Mouse (Mus musculus): ENCODE results near the gene Aebp2.

The Aebp2 gene

DNA sequence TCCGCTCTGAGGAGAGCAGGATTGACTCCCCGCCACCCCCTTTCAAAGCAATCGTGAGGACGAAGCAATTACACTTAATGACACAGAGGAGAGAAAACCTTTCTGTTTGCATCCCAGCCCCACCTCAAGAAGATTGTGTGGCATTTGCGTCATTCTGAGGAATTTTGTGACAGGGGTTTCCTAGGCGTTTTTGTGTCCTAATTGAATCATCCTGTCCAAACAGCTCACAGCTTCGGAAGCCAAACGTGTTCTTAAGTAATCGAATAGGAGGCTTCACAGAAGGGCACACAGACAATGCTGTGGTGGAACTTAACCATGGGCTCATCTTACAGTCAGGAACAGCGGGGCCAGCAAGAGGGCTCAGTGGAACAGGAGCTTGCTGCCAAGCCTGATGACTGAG, 15.9 kb upstream of the Aebp2 start:
- DNase-seq (ENCODE audit: low read depth, low spot score) = no peak

DNA sequence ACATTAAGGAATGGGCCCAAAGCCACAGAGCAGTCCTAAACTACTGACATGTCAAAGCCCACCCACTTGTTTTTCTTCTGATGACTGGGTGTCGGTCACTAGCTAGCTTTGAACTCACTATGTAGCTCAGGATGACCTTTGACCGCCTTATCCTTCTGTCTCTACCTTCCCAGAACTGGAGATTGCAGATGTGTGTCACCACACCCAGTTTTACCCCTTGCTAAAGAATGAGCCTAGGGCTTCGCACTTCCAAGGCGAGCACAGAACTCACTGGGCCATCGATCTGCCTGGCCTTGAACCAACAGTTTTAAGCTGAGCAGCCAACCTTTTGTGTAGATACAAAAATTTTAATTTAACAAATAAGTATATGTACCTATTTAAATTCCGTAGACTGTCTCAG, 13.8 kb upstream of the Aebp2 start:
- DNase-seq (ENCODE audit: low read depth, low spot score) = no peak

DNA sequence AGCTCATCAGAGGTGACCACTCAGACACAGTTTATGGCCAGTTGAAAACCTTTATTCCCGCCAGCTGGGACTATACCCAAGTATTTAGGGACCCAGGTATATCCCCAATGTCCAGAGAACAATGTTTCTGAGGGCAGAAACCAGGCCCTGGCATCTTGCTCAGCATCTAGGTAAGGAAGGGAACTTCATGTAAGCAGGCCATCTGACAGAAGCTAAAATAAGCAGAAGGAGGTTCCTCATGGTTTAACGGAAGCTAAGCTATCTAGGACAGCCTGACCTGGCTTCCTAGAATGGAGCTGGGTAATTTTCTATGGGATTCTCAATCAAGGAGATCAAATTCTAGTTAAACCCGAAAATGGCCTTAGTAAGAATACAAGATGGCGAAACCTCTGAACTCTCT, 12.9 kb upstream of the Aebp2 start:
- DNase-seq (ENCODE audit: low read depth, low spot score) = no peak

DNA sequence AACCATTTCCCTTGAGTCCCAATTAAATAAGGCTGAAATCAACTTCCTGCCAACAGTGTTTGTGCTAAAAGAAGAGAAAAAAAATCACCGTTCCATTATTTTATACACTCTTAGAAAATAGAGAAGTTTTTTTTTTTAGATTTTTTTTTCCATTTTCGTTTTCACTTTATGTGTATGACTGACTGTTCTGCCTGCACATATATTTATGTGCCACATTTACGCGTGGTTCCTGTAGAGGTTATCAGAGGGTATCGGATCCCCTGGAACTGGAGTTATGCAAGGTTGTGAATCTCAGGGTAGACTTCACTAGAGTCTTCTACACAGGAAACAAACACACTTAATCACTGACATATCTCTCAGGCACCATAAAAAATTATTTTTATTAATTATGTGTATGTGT, 12.3 kb upstream of the Aebp2 start:
- DNase-seq (ENCODE audit: low read depth, low spot score) = no peak

DNA sequence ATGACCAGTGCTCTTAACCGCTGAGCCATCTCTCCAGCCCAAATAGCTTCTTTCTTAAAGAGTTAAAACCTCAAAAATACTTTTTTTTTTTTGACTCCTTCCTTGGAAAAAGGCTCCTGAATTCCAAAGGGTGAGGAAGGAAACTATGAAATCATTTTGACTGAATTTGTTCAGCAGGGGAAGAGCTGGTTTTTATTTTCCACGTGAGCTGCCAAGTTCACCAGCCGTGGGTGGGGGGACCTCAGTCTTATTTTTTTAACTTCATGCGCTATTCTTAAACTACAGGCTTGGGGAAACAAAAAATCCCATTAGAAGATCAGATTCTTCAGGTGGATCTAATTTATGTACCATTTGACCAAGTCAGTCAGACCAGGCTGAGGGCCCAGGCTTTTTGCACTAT, 11.2 kb upstream of the Aebp2 start:
- no peak for DNase-seq (ENCODE audit: low read depth, low spot score)

DNA sequence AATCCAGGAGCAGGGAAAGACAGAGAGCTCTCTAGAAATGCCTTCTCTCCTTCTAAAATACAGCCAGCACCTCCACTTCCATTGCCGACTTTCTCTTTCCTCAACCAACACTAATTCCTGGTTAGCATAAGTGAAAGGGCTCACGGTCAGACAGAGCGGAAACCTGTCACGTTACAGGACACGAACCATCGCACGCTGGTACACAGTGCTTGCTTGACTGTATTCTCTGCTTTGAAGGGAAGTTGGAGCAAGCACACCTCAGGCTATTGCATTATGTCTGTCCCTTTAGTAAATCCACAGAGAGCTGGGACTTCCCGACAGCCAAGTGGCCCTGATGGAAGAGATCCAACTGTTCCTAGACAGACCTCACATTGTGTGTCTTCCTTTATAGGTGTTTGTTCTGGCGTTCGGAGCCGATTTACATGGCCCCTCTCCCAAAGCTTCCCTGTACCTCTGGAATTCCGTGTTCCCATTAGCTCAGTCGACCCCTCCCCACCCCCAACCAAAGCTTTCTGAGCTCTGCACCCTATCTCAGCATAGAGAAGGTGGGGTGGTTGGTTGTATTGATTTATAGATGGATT, 10.5 kb upstream of the Aebp2 start:
- DNase-seq (ENCODE audit: low read depth, low spot score) = no peak

DNA sequence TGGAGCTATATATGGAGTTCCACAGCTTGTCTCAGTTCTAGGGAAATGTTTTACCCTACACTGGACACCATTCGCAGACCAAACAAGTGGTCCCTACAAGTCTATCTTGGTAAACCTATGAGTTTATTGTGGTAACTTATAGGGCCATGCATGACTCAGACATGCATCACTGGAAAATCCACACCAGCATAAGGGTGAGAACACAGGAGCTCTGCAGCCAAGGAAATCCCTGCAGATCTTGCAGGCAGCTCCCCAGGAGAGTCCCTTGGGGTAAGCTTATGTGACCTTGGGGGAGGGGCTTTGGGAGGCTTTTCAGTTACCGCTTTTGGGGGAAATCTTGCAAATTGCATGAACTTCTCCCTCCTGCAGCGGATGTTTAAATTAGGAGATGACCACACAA, 8.6 kb upstream of the Aebp2 start:
- peak; percentile 61 for DNase-seq (ENCODE audit: low read depth, low spot score)

DNA sequence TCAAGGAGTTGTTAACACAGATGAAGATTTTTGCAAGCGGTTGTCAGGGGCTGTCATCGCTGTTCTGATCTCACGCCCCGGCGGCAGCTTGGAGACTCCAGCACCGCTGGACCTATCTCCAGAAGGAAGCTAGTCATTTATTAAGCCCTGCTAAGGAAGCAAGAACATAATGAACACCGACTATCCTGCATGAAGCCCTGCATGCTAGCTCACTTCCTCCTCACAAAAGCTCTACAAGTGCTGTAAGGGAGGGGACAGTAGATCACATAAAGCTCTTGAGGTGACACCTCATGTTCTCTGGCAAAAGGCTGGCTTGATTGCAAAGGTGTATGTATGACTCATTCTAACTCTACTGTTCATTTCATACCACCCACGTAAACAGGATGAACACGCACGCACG, 7.8 kb upstream of the Aebp2 start:
- DNase-seq (ENCODE audit: low read depth, low spot score) = peak; percentile 85

DNA sequence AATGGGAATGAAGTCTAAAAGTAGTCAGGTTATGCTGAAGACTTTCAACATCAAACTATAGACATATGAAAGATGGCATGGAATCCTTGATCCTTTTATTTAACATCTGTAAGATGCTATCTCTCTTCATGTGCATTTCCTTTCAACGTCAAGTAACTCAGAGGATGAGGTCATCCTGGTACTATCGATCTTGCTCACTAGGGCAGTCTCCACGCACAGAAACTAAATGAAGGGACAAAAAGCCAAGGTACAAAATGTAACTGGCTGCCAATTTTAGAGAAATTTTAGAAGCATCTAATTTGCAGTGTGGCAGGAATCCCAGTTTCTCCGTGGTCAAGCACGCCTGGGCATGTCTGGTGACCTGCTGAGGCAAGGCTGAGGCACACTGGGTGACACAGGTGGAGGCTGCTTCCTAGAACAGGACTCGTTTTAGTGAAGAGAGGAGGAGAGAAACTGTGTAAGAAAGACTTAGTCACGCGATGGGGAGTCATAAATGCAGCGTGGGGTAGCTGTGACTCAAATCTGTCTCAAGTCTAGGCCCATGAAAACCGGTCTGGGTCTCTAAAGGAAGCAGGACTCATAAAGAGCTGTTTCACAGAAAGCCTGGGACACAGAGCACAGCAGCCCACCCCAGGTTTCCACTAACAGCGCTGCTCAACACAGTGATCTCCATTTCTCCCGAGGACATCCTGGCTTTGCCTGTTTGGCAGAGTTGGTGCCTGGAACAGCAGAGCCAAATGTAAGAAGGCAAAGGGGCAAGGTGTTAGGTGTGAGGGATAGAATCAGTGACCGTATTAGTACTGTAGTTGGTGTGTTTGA, 1.7 kb upstream of the Aebp2 start:
- peak; percentile 81 for DNase-seq (ENCODE audit: low read depth, low spot score)

DNA sequence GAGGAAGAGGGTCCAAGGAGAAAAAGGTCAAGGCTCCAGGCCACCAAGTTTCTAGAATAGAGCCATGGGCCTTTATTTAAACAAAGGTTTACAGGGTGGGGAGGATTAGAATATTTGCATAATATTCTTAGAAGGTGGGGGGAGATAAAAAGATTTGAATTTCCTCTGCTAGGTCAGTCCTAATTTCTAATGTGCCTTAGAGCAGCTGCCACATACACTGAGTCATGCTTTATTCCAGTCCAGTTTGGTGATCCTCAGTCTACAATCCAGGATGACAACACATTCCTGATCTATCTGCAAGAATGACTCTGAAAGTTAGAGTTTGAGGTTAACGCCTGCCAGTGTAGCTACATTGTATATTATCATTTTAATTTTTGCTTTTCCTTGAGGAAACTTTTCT, 841 bp upstream of the Aebp2 start:
- no peak for DNase-seq (ENCODE audit: low read depth, low spot score)

DNA sequence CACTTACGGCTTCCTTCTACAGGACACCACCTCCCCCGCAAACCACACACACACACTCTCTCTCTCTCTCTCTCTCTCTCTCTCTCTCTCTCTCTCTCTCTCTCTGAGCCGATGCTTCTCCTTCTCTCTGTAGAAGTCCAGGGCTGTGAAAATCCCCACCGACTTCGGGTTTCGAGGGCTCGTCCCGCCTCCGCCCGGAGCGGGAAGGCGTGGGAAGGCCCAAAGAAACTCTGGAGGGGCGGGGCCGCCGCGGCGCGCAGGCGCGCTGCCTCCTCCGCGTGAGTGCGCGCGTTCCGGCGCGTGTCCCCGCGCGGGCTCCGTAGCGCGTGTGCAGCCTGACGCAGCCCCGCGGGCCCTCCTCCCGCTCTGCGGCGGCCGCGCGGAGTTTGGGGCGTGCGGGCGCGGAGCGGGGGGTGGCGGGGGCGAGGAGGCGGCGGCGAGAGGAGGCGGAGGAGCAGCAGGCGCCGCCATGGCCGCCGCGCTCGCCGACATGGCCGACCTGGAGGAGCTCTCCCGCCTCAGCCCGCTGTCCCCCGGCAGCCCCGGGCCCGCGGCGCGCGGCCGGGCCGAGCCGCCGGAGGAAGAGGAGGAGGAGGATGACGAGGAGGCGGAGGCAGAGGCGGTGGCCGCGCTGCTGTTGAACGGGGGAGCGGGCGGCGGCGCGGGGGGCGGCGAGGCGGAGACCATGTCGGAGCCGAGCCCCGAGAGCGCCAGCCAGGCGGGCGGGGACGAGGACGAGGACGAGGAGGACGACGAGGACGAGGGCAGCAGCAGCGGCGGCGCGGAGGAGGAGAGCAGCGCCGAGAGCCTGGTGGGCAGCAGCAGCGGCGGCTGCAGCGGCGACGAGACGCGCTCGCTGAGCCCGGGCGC, 998 bp downstream of the Aebp2 start:
- peak; percentile 98 for DNase-seq (ENCODE audit: low read depth, low spot score)

DNA sequence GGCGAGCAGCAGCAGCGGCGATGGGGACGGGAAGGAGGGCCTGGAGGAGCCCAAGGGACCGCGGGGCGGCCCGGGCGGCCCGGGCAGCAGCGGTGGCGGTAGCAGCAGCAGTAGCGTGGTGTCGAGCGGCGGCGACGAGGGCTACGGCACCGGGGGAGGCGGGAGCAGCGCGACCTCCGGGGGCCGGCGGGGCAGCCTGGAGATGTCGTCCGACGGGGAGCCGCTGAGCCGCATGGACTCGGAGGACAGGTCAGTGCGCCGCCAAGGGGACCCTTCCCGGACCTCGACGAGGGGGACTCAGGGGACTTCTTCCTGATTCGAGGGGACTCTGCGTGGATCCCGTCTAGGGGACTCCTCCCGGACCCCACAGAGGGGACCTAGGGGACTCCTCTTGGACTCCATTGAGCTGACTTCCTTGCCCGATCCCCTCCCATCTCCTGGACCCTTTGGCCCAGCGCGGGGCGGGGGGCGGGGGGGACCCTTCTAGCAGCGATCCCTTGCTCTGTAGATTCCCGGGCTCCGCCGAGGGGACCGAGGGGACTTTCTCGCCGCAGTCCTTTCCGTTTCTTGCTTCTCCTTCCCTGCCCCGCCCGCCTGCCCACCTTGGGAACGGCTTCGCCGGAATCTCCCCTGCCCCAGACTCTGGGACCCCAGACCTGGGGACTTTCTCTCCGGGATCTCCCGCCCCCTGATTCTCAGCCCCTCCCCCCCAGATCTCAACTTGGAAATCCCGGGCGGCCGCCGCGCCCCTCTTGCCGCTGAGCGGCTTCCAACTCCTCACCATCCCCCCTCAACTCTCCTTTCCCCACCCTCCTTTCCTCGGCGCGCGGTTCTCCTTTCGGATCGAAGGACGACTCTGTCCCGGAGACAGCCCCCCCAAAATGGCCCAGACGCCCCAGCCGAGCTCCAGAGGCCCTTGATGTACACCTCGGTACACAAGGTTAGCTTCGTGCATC, 1.9 kb downstream of the Aebp2 start:
- DNase-seq (ENCODE audit: low read depth, low spot score) = peak; percentile 72

DNA sequence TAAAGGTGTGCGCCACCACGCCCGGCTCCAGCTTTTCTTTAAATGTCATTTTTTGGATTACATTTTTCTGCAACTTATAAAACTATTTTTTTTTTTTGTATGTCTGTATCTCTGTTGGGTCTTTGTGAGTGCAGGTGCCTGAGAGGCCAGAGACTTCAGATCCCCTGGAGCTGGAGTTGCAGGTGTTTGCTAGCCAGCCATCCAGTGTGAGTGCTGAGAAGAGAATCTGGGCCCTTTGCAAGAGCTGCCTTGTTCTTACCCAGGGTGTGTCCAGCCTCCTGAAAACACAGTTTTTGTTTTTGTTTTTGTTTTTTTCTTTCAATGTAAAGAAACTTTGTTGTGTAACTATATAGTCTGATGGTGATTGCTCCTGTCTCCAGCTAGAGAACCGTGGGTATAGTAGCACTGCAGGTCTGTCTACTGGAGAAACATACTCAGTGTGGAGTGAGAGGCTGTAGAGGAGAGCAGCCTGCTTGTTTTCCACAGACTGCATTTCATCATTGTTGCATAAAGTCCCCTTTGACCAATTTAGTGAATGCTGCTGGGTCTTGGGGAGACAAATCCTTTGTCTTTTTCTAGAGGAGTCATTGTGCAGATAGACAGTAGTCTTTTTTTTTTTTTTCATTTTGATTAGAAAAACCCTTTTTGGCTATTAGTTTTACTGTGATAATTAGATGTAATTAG, 6.9 kb downstream of the Aebp2 start:
- no peak for DNase-seq (ENCODE audit: low read depth, low spot score)

DNA sequence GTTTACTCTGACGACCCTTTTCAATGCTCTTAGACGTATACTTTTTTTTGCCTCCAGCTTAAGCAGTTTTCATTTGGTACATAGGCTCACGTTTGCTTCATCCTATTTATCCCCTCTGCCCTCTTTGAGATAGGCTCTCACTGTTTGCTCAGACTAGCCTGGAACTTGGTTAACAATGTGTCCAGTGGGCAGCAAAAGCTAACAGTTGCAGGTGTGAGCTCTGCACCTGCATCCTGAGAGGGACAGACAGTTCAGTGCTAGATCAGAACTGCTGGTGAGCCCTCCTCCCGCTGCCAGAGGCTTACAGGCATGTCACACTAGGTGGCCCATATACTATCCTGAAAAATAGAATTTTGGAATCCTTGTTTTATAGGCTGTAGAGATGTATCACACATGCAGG, 7.8 kb downstream of the Aebp2 start:
- no peak for DNase-seq (ENCODE audit: low read depth, low spot score)

DNA sequence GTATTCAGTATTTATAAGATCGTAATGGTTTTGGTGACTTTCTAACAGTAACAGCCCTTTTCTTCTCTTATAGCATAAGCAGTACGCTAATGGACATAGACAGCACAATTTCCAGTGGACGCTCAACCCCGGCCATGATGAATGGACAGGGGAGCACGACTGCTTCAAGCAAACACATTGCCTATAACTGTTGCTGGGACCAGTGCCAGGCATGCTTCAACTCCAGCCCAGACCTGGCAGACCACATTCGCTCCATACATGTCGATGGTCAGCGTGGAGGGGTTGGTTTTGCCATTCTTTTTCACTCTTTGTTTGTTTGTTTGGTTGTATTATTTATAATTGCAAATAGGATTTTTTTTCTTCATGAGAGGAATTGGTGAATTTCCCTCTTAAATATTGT, 11.2 kb downstream of the Aebp2 start:
- no peak for DNase-seq (ENCODE audit: low read depth, low spot score)

DNA sequence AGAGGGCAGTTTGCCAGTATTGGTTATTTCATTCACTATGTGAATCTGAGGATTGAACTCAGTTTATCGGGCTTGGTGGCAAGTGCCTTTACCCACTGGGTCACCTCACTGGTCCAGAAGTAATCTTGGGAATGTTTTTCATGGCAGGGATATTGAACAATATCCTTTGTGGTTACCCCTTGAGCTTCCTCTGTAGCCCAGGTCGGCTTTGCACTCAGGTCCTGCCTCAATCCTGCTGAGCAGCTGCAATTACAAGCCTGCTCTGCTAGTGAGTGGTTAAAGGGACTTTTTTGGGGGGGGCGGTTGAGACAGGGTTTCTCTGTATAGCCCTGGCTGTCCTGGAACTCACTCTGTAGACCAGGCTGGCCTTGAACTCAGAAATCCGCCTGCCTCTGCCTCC, 13.8 kb downstream of the Aebp2 start:
- DNase-seq (ENCODE audit: low read depth, low spot score) = no peak

DNA sequence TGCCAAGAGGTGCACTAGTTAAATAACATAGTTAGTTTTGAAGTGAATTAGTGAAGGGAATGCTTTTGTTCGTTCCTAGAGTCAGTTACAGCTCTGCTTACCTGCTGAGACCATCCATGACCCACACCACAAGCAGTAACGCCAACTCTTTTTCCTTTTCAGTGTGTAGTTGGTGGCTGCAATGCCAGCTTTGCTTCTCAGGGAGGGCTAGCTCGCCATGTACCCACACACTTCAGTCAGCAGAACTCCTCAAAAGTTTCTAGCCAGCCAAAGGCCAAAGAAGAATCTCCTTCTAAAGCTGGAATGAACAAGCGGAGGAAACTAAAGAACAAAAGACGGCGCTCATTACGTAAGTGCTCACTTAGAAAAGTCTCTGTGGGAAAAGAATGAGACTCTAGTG, 19.5 kb downstream of the Aebp2 start:
- DNase-seq (ENCODE audit: low read depth, low spot score) = no peak

DNA sequence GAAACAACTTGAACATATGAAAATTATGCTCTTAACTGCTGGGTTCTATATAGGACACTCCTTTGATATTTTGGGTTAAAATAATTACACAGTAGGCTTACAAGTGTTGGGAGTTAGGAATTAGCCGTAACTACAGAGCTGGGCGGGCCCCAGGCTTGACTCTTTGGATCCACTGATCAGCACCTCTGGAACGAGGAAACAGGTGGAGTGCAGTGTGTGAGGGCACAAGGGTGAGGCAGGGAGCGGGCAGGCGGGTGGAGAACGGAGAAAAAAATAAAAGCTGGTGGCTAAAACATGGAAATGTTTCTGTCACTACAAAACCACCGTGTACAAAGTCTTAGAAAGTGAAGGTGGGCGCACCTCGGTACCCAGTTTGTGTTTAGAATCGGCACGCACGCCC, 20.2 kb downstream of the Aebp2 start:
- no peak for DNase-seq (ENCODE audit: low read depth, low spot score)

DNA sequence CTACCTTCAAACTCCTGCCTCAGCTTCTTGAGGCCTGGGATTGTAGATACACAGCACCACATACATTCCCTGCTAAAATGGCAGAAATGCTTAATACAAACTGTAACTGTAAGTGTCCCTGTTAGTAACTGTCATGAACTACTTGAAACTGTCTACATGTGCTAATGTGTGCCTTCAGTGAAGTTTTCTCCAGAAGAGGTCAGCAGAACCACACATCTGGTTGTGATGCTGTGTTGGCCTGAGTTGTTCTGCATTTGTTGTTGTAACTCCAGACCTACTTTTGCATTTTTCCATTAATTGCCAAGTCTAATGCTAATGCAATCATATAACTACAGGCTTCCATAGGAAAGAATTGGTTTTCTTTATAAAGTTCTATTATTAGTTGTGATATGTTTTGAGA, 23.5 kb downstream of the Aebp2 start:
- peak; percentile 48 for DNase-seq (ENCODE audit: low read depth, low spot score)

DNA sequence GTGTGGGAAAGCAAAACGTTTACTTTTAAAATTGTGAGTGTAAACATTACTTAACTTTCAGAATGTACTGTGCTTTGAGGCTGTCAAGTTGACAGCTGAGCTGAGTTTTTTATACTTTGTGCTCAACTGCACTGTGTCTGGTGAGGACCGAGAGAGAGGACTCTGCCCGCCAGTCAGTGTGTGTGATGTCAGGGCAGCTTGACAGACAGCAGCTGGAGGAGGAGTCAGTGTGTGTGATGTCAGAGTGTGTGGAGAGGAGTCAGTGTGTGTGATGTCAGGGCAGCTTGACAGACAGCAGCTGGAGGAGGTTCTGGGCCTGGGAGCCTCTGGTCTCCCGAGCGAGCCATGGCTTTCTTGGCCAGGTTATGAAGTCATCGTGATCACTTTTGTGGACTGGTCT, 24.4 kb downstream of the Aebp2 start:
- no peak for DNase-seq (ENCODE audit: low read depth, low spot score)

DNA sequence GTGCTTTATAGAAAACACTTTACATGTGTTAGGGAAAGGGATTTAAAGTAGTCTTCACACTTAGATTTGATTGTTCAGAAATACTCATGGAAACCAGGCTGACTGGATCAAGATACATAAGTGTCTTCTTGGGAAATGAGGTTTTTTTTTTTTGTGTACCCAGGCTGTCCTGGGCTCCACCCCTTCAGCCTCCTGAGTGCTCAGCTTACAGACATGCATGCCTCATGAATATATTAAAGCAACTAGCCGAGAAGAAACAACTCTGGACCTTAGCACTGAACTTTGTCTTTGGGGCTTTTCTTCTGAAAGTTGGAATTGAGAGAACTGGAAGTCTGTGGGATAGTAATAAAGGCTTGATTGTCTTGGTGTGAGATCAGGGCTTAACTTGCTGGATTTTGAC, 27.3 kb downstream of the Aebp2 start:
- DNase-seq (ENCODE audit: low read depth, low spot score) = no peak
